Mouse (Mus musculus) neutrophil, adult 5-6 weeks (primary cell): Measurements from ENCODE around the gene Tulp4. TPM values are rescaled to one million over a fixed set of nuclear protein-coding genes. Genes with fewer than 3 reads are reported as not detected.

ENCODE experiments used
- total RNA-seq: library from RNA; stranded (forward); fragments of 200-1000 nt; gene quantifications from 2 replicates; pipeline ENCODE4 v1.2.3, GENCODE M21; 2017

Gene Tulp4
- total RNA-seq, 1 experiment from 2014 or later, result 45.7 TPM

Other genes starting within 250 kb of the Tulp4 start
- gene Synj2, start 165.2 kb upstream of the Tulp4 start, total RNA-seq, result 6.6 and 8.7 TPM in 2 replicates
- gene Serac1, start 26.7 kb upstream of the Tulp4 start, total RNA-seq, result 4.4 and 6.4 TPM in 2 replicates
- 37.4 and 39.6 TPM in 2 replicates for gene Gtf2h5, start 26.7 kb upstream of the Tulp4 start, total RNA-seq
- gene Tmem181a, start 150.4 kb downstream of the Tulp4 start, total RNA-seq, result 3.7 and 5.5 TPM in 2 replicates
- gene Dynlt1a, start 211.1 kb downstream of the Tulp4 start, total RNA-seq, result 5.7 and 6.1 TPM in 2 replicates